Mouse (Mus musculus) intestine, embryonic 15.5 days (tissue): ENCODE data around the gene Mei4. TPM values are rescaled to one million over a fixed set of nuclear protein-coding genes. Genes with fewer than 3 reads are reported as not detected.

ENCODE experiments used
- ATAC-seq: fragments of 200-750 bp; cut with Nextera tagmentation; 2 replicates; pipeline ENCODE4 v1.8.0; 2017; ENCODE audit warnings: moderate TSS enrichment, moderate library complexity
- H3K27ac ChIP-seq: fragments of 300-500 bp; sonication (generic); 2 replicates; pipeline ENCODE4 v1.5.1; 2015; ENCODE audit warnings: mild to moderate bottlenecking, inconsistent platforms
- H3K27me3 ChIP-seq: fragments of 300-500 bp; sonication (generic); replicated peaks from 2 replicates; pipeline ENCODE4 v1.6.1; 2015; ENCODE audit warnings: inconsistent platforms
- H3K36me3 ChIP-seq: fragments of 300-500 bp; sonication (generic); 2 replicates; pipeline ENCODE4 v1.6.1; 2015; ENCODE audit warnings: inconsistent platforms
- H3K4me1 ChIP-seq: fragments of 300-500 bp; sonication (generic); replicated peaks from 2 replicates; pipeline ENCODE4 v1.6.1; 2015; ENCODE audit warnings: inconsistent platforms
- H3K4me2 ChIP-seq: fragments of 300-500 bp; sonication (generic); replicated peaks from 2 replicates; pipeline ENCODE4 v1.6.1; 2015; ENCODE audit warnings: mild to moderate bottlenecking, inconsistent platforms
- H3K4me3 ChIP-seq: fragments of 300-500 bp; sonication (generic); replicated peaks from 2 replicates; pipeline ENCODE4 v1.5.1; 2015; ENCODE audit warnings: inconsistent platforms
- H3K9ac ChIP-seq: fragments of 300-500 bp; sonication (generic); 2 replicates; pipeline ENCODE4 v1.6.1; 2015; ENCODE audit warnings: inconsistent platforms
- H3K9me3 ChIP-seq: fragments of 300-500 bp; sonication (generic); 2 replicates; pipeline ENCODE4 v1.6.1; 2016; ENCODE audit warnings: inconsistent platforms
- WGBS: fragments of 180-500 bp; shearing (Covaris S2); methylation state at CpG from one replicate; pipeline ENCODE4 v1.1.7; 2015; 5-methylcytosine and 5-hydroxymethylcytosine counted together
- polyA plus RNA-seq: library from polyadenylated mRNA; unstranded; fragments of >200 nt; fragmentation: Nextera tagmentation; extraction: Ambion mirVana; gene quantifications from 2 replicates; pipeline ENCODE4 v1.2.1, GENCODE M21; 2015

Gene Mei4
- polyA plus RNA-seq: 0.59 and 0.89 TPM in 2 replicates

GRCm38 (mm10) chr9:81863181-81863887, at the start of gene Mei4:
Gene Mei4, plus strand, starts transcription at chr9:81863670.
- Histone ChIP-seq H3K27ac (no peak within 1 kb of the TSS), H3K9ac (peak within 1 kb of the TSS; percentile 38; the same call in 1 of the 2 replicates), H3K27me3 (no peaks in the 10 kb centered on the region), H3K4me2 (peak within 1 kb of the TSS; percentile 85), H3K4me1 (no peaks in the 10 kb centered on the region), H3K36me3 (no peaks in the 10 kb centered on the region), H3K4me3 (peak within 1 kb of the TSS; percentile 51), H3K9me3 (no peaks in the 10 kb centered on the region)
- ATAC-seq: peak; percentile 99
- 3% methylated on average over 32 of the region's 32 CpGs for WGBS

GRCm38 (mm10) chr9:81819715-81820373, 43.6 kb upstream of the Mei4 start:
- Histone ChIP-seq H3K9ac (no peak overlapping the region), H3K4me1 (no peaks in the 10 kb centered on the region), H3K4me3 (no peak overlapping the region), H3K27me3 (no peaks in the 10 kb centered on the region), H3K27ac (no peak overlapping the region), H3K36me3 (no peaks in the 10 kb centered on the region), H3K4me2 (no peak overlapping the region), H3K9me3 (no peaks in the 10 kb centered on the region)
- 97% methylated on average over 1 of the region's 1 CpGs for WGBS
- no peak for ATAC-seq

GRCm38 (mm10) chr9:81827560-81827959, 35.9 kb upstream of the Mei4 start:
- no peak for ATAC-seq
- H3K9ac ChIP-seq: no peak overlapping the region
- no peaks in the 10 kb centered on the region for H3K9me3 ChIP-seq
- H3K27ac ChIP-seq: no peak overlapping the region
- no peaks in the 10 kb centered on the region for H3K27me3 ChIP-seq
- no peak overlapping the region for H3K4me2 ChIP-seq
- H3K4me3 ChIP-seq: no peak overlapping the region
- WGBS: 87% methylated on average over 2 of the region's 2 CpGs
- H3K4me1 ChIP-seq: no peaks in the 10 kb centered on the region
- H3K36me3 ChIP-seq: no peaks in the 10 kb centered on the region

- H3K4me2 ChIP-seq: no peak overlapping the region
Measured at GRCm38 (mm10) chr9:81834056-81834455, 29.4 kb upstream of the Mei4 start.

GRCm38 (mm10) chr9:81858861-81859260, 4.6 kb upstream of the Mei4 start:
- Histone ChIP-seq H3K36me3 (no peaks in the 10 kb centered on the region), H3K4me2 (no peak overlapping the region), H3K9me3 (no peaks in the 10 kb centered on the region), H3K9ac (no peak overlapping the region), H3K4me3 (no peak overlapping the region), H3K4me1 (no peaks in the 10 kb centered on the region), H3K27ac (no peak overlapping the region), H3K27me3 (no peaks in the 10 kb centered on the region)
- 37% methylated on average over 1 of the region's 1 CpGs for WGBS
- ATAC-seq: no peak

More at GRCm38 (mm10) chr9:81834056-81834455, 29.4 kb upstream of the Mei4 start:
- Histone ChIP-seq H3K9ac (no peak overlapping the region), H3K9me3 (no peaks in the 10 kb centered on the region), H3K36me3 (no peaks in the 10 kb centered on the region), H3K27ac (no peak overlapping the region), H3K27me3 (no peaks in the 10 kb centered on the region), H3K4me1 (no peaks in the 10 kb centered on the region), H3K4me3 (no peak overlapping the region)
- no peak for ATAC-seq

- H3K4me1 ChIP-seq: no peaks in the 10 kb centered on the region
- H3K27me3 ChIP-seq: no peaks in the 10 kb centered on the region
- ATAC-seq: no peak
- H3K27ac ChIP-seq: no peak overlapping the region
- peak overlapping the region; percentile 51 for H3K4me3 ChIP-seq
- H3K36me3 ChIP-seq: no peaks in the 10 kb centered on the region
- WGBS: 20% methylated on average over 13 of the region's 13 CpGs
- H3K9me3 ChIP-seq: no peaks in the 10 kb centered on the region
- peak overlapping the region; percentile 38; the same call in 1 of the 2 replicates for H3K9ac ChIP-seq
- peak overlapping the region; percentile 85 for H3K4me2 ChIP-seq
Measured at GRCm38 (mm10) chr9:81863888-81864234, 391 bp downstream of the Mei4 start.

GRCm38 (mm10) chr9:81866032-81866431, 2.6 kb downstream of the Mei4 start:
- H3K36me3 ChIP-seq: no peaks in the 10 kb centered on the region
- H3K4me1 ChIP-seq: no peaks in the 10 kb centered on the region
- no peak overlapping the region for H3K27ac ChIP-seq
- ATAC-seq: no peak
- no peak overlapping the region for H3K4me3 ChIP-seq
- no peaks in the 10 kb centered on the region for H3K9me3 ChIP-seq
- WGBS: 72% methylated on average over 2 of the region's 2 CpGs
- H3K27me3 ChIP-seq: no peaks in the 10 kb centered on the region
- no peak overlapping the region for H3K9ac ChIP-seq
- no peak overlapping the region for H3K4me2 ChIP-seq

GRCm38 (mm10) chr9:81921456-81921855, 58.0 kb downstream of the Mei4 start:
- no peaks in the 10 kb centered on the region for H3K4me1 ChIP-seq
- no peaks in the 10 kb centered on the region for H3K36me3 ChIP-seq
- no peak overlapping the region for H3K9ac ChIP-seq
- H3K4me3 ChIP-seq: no peak overlapping the region
- no peak overlapping the region for H3K27ac ChIP-seq
- H3K27me3 ChIP-seq: no peaks in the 10 kb centered on the region
- H3K4me2 ChIP-seq: no peak overlapping the region
- no peak for ATAC-seq
- 90% methylated on average over 1 of the region's 1 CpGs for WGBS
- no peaks in the 10 kb centered on the region for H3K9me3 ChIP-seq

GRCm38 (mm10) chr9:81924744-81925143, 61.3 kb downstream of the Mei4 start:
- Histone ChIP-seq H3K4me2 (no peak overlapping the region), H3K9me3 (no peaks in the 10 kb centered on the region), H3K4me1 (no peaks in the 10 kb centered on the region), H3K4me3 (no peak overlapping the region), H3K36me3 (no peaks in the 10 kb centered on the region), H3K27ac (no peak overlapping the region), H3K9ac (no peak overlapping the region), H3K27me3 (no peaks in the 10 kb centered on the region)
- no peak for ATAC-seq

GRCm38 (mm10) chr9:81940533-81940932, 77.1 kb downstream of the Mei4 start:
- H3K9me3 ChIP-seq: no peaks in the 10 kb centered on the region

GRCm38 (mm10) chr9:81945624-81946023, 82.2 kb downstream of the Mei4 start:
- Histone ChIP-seq H3K27me3 (no peaks in the 10 kb centered on the region), H3K4me1 (no peaks in the 10 kb centered on the region), H3K36me3 (no peaks in the 10 kb centered on the region), H3K9me3 (no peaks in the 10 kb centered on the region), H3K27ac (no peak overlapping the region), H3K4me3 (no peak overlapping the region), H3K9ac (no peak overlapping the region), H3K4me2 (no peak overlapping the region)
- ATAC-seq: no peak
- WGBS: 77% methylated on average over 6 of the region's 6 CpGs

More at GRCm38 (mm10) chr9:81940533-81940932, 77.1 kb downstream of the Mei4 start:
- WGBS: 78% methylated on average over 4 of the region's 4 CpGs
- no peak overlapping the region for H3K9ac ChIP-seq
- no peak overlapping the region for H3K4me3 ChIP-seq
- H3K27me3 ChIP-seq: no peaks in the 10 kb centered on the region
- no peak overlapping the region for H3K27ac ChIP-seq
- no peak overlapping the region for H3K4me2 ChIP-seq
- no peak for ATAC-seq
- no peaks in the 10 kb centered on the region for H3K4me1 ChIP-seq
- no peaks in the 10 kb centered on the region for H3K36me3 ChIP-seq

GRCm38 (mm10) chr9:81956858-81957257, 93.4 kb downstream of the Mei4 start:
- H3K9ac ChIP-seq: no peak overlapping the region
- no peaks in the 10 kb centered on the region for H3K9me3 ChIP-seq
- H3K27ac ChIP-seq: no peak overlapping the region
- H3K4me3 ChIP-seq: no peak overlapping the region
- no peaks in the 10 kb centered on the region for H3K36me3 ChIP-seq
- H3K4me1 ChIP-seq: no peaks in the 10 kb centered on the region
- no peaks in the 10 kb centered on the region for H3K27me3 ChIP-seq
- 76% methylated on average over 3 of the region's 3 CpGs for WGBS
- no peak for ATAC-seq
- no peak overlapping the region for H3K4me2 ChIP-seq

- Histone ChIP-seq H3K9ac (no peak overlapping the region), H3K36me3 (no peaks in the 10 kb centered on the region), H3K9me3 (no peaks in the 10 kb centered on the region), H3K27me3 (no peaks in the 10 kb centered on the region), H3K4me2 (no peak overlapping the region), H3K4me3 (no peak overlapping the region), H3K27ac (no peak overlapping the region), H3K4me1 (no peaks in the 10 kb centered on the region)
- ATAC-seq: no peak
- WGBS: 79% methylated on average over 2 of the region's 2 CpGs
Measured at GRCm38 (mm10) chr9:81957842-81958241, 94.4 kb downstream of the Mei4 start.
